Comparison of ENCODE assay signal across 1 mouse cellular context in the genomic region with DNA sequence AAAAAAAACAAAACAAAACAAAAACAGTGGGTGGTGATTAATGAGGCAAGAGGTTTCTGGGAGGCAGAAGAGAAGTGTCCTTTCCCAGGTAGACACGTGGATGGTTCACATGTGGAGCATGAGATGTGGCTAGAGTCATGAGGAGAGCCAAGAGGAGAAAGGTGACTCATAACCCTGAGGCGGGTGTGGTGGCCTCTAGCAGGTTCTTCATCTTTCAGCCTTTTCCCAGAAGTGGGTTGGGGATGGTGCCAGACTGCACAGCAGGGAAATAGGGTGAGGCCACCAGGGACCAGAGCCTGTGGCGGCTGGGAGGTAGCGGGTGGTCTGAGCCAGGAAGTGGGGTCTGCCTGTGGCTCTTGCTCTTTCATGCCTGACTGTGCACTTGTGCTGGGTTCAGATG.
TF ChIP-seq lines count a peak whose summit lies in the region.

No protein-coding gene starts in this region.

TF ChIP-seq in MEL, 35 proteins besides CTCF, POLR2A, EP300 and RAD21:
- no peak for TF ChIP-seq CHD1 (IDR thresholded peaks at IDR 0.05; ENCODE audit: low read depth, low read length)
- no peak for TF ChIP-seq E2F4 (IDR thresholded peaks at IDR 0.05; ENCODE audit: borderline replicate concordance, low read depth, low read length)
- no peak for TF ChIP-seq TAL1 (IDR thresholded peaks at IDR 0.05; ENCODE audit: low read length)
- no peak for TF ChIP-seq ZMIZ1 (IDR thresholded peaks at IDR 0.05; ENCODE audit: low read depth, low read length)
- no peak for TF ChIP-seq MYB (IDR thresholded peaks at IDR 0.05; ENCODE audit: low read depth, low read length)
- no peak for TF ChIP-seq MXI1 (IDR thresholded peaks at IDR 0.05; ENCODE audit: low read depth, low read length)
- TF ChIP-seq MYC (IDR thresholded peaks at IDR 0.05; ENCODE audit: low read depth, low read length): 0 out of 2 replicates have a peak, but pooled peaks have one; percentile 31
- TF ChIP-seq MAX (IDR thresholded peaks at IDR 0.05; ENCODE audit: low read length): 0 out of 2 replicates have a peak, but pooled peaks have one; percentile 39
- no peak for TF ChIP-seq SIN3A (IDR thresholded peaks at IDR 0.05; ENCODE audit: low read length)
- no peak for TF ChIP-seq MAFK (IDR thresholded peaks at IDR 0.05; ENCODE audit: borderline replicate concordance, low read depth, low read length)
